Mouse (Mus musculus): ENCODE data around the gene Olfr461. TPM values are rescaled to one million over a fixed set of nuclear protein-coding genes. Genes with fewer than 3 reads are reported as not detected.

Olfr461 gene
- polyA plus RNA-seq, 1 experiment, result not detected

DNA sequence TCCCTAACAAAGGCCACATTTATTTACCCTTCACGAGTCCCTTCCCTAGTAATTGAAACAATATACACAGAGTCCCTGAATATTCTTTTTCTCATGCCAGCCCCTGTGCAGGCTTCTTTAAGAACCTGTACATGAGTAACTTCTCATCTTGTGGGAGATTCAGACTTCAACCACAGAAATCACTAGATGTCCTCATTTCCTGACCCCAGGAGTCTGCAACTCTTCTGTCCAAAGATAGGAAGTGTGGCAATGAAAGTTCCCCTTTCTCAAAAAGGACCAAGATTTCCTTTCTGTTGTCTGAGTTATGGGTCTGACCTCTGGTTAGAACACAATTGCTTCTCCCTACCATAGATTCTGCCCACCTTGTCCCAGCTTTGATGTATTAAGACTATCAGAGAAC lies 21.5 kb upstream of the Olfr461 start:
- no peaks in the 10 kb centered on the region for H3K27me3 ChIP-seq (ENCODE audit: control insufficient read depth, insufficient read depth, insufficient read length)
- no peaks in the 10 kb centered on the region for H3K79me2 ChIP-seq (ENCODE audit: control insufficient read depth, insufficient read depth)
- H3K79me3 ChIP-seq (ENCODE audit: low read depth), result no peaks in the 10 kb centered on the region
- TF ChIP-seq USF1 (IDR thresholded peaks at IDR 0.05; ENCODE audit: low read depth) (no peak), FOSL1 (IDR thresholded peaks at IDR 0.05; ENCODE audit: insufficient read depth, low read length, poor library complexity, severe bottlenecking) (no peak), MAX (IDR thresholded peaks at IDR 0.05) (no peak), CEBPB (IDR thresholded peaks at IDR 0.05; ENCODE audit: low read depth) (no peak), MYOG (IDR thresholded peaks at IDR 0.05; ENCODE audit: control insufficient read depth, extremely low read depth, insufficient read length) (no peak), CTCF (IDR thresholded peaks at IDR 0.05; ENCODE audit: control insufficient read depth, insufficient read depth, insufficient read length) (no peak), MYOD1 (IDR thresholded peaks at IDR 0.05; ENCODE audit: control insufficient read depth, insufficient read length, low read depth) (no peak)
- H3ac ChIP-seq (ENCODE audit: control insufficient read depth, insufficient read length, low read depth), result no peak overlapping the region
- no peak overlapping the region for H3K4me3 ChIP-seq (ENCODE audit: insufficient read depth, poor library complexity, severe bottlenecking)
- no peaks in the 10 kb centered on the region for H3K36me3 ChIP-seq (ENCODE audit: control insufficient read depth, insufficient read depth)

DNA sequence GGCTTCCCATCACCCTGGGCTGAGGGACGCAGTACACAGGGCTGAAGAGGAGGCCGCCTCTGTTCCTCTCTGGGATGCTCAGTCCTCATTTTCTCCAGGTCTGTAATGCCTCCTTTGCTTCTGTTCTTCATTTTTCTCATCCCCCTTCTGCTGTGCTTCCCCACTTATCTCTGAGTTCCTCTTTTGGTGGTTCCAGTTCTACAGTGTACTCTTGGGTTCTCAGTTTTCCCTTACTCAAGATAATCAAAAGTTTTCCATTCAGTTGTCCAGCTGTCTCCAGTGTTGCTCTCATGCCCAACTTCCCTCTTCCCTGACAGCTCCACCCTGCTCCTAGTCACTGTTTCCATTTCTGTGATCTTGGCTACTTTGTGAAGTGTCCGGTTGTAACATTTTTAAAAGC lies 18.8 kb upstream of the Olfr461 start:
- H3K27me3 ChIP-seq (ENCODE audit: control insufficient read depth, insufficient read depth, insufficient read length), result no peaks in the 10 kb centered on the region
- no peaks in the 10 kb centered on the region for H3K79me2 ChIP-seq (ENCODE audit: control insufficient read depth, insufficient read depth)
- TF ChIP-seq USF1 (IDR thresholded peaks at IDR 0.05; ENCODE audit: low read depth), result no peak
- TF ChIP-seq CTCF (IDR thresholded peaks at IDR 0.05; ENCODE audit: control insufficient read depth, insufficient read depth, insufficient read length), result no peak
- no peak for TF ChIP-seq MYOD1 (IDR thresholded peaks at IDR 0.05; ENCODE audit: control insufficient read depth, insufficient read length, low read depth)
- TF ChIP-seq MAX (IDR thresholded peaks at IDR 0.05), result no peak
- no peak for TF ChIP-seq MYOG (IDR thresholded peaks at IDR 0.05; ENCODE audit: control insufficient read depth, extremely low read depth, insufficient read length)
- TF ChIP-seq FOSL1 (IDR thresholded peaks at IDR 0.05; ENCODE audit: insufficient read depth, low read length, poor library complexity, severe bottlenecking), result no peak
- TF ChIP-seq CEBPB (IDR thresholded peaks at IDR 0.05; ENCODE audit: low read depth), result no peak
- no peak overlapping the region for H3K4me3 ChIP-seq (ENCODE audit: insufficient read depth, poor library complexity, severe bottlenecking)
- H3K79me3 ChIP-seq (ENCODE audit: low read depth), result no peaks in the 10 kb centered on the region
- H3ac ChIP-seq (ENCODE audit: control insufficient read depth, insufficient read length, low read depth), result no peak overlapping the region
- H3K36me3 ChIP-seq (ENCODE audit: control insufficient read depth, insufficient read depth), result no peaks in the 10 kb centered on the region

DNA sequence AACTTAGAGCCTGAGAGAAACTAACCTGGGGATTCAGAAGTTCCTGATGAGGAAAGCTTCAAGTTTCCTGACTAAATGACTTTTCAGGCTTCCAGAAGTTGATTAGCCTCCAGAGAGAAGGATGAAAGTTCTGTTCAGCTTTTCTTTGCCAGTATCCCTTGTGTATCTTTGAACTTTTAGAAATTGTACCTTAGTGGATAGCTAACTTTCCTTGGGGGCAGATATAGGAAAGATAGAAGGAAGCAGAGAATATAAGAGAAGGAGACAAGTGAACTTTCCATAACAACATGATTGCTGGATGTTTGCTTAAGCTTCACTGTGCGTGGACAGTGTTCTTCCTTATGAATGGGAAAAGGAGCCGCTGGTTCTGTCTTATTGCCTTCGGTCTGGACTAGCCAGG lies 14.3 kb upstream of the Olfr461 start, which contains the start of gene Olfr460:
Gene Olfr460, plus strand, starts transcription at position 301 of the 400 bp plus-strand sequence.
- Histone ChIP-seq H3K36me3 (ENCODE audit: control insufficient read depth, insufficient read depth) (no peaks in the 10 kb centered on the region), H3K4me3 (ENCODE audit: insufficient read depth, poor library complexity, severe bottlenecking) (no peak within 1 kb of the TSS), H3K79me2 (ENCODE audit: control insufficient read depth, insufficient read depth) (no peaks in the 10 kb centered on the region), H3ac (ENCODE audit: control insufficient read depth, insufficient read length, low read depth) (no peak within 1 kb of the TSS), H3K79me3 (ENCODE audit: low read depth) (no peaks in the 10 kb centered on the region), H3K27me3 (ENCODE audit: control insufficient read depth, insufficient read depth, insufficient read length) (no peaks in the 10 kb centered on the region)
- no peak for TF ChIP-seq CEBPB (IDR thresholded peaks at IDR 0.05; ENCODE audit: low read depth)

DNA sequence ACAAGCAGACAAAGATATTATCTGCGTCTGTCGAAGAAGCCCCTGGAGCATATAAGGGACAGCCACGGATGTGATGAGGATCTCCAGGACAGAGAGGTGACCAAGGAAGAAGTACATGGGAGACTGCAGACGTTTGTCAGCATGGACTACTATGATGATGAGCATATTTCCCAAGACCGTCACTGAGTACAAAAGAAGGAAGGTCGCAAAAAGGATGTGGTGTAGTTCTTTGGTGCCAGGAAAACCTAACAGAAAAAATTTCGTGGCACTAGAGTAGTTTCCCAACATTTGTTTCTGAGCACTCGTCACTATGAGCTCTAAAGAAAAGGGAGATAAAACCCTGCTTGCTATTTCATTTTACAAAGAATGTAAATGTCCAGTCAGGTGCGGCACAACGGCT lies 10.2 kb downstream of the Olfr461 start:
- Histone ChIP-seq H3K79me3 (ENCODE audit: low read depth) (no peaks in the 10 kb centered on the region), H3K79me2 (ENCODE audit: control insufficient read depth, insufficient read depth) (no peaks in the 10 kb centered on the region), H3ac (ENCODE audit: control insufficient read depth, insufficient read length, low read depth) (no peak overlapping the region), H3K36me3 (ENCODE audit: control insufficient read depth, insufficient read depth) (no peaks in the 10 kb centered on the region), H3K27me3 (ENCODE audit: control insufficient read depth, insufficient read depth, insufficient read length) (no peaks in the 10 kb centered on the region), H3K4me3 (ENCODE audit: insufficient read depth, poor library complexity, severe bottlenecking) (no peak overlapping the region)
- TF ChIP-seq CEBPB (IDR thresholded peaks at IDR 0.05; ENCODE audit: low read depth) (no peak), MAX (IDR thresholded peaks at IDR 0.05) (no peak), FOSL1 (IDR thresholded peaks at IDR 0.05; ENCODE audit: insufficient read depth, low read length, poor library complexity, severe bottlenecking) (no peak), USF1 (IDR thresholded peaks at IDR 0.05; ENCODE audit: low read depth) (no peak), CTCF (IDR thresholded peaks at IDR 0.05; ENCODE audit: control insufficient read depth, insufficient read depth, insufficient read length) (no peak), MYOG (IDR thresholded peaks at IDR 0.05; ENCODE audit: control insufficient read depth, extremely low read depth, insufficient read length) (no peak)

DNA sequence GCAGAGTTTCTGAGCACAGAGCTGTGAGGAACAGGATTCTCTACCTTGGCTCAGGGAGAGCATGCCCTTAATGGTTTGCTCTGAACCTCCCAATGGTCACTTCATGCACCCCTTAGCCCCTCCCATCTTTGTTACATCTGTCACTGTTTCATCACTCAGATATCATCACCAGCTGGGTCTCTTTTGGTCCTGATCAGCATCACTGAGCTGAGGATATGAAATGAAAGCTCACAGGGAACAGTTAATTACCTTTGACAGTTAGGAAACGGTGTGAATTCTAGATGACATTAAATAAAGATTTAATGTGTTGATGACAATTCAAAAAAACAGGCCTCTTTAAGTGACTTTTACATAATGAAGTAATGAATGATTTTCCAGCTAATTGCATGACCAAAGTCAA lies 35.4 kb downstream of the Olfr461 start, which contains the start of gene Prss37:
Gene Prss37, minus strand, starts transcription at position 101 of the 400 bp plus-strand sequence.
- Histone ChIP-seq H3K4me3 (ENCODE audit: insufficient read depth, poor library complexity, severe bottlenecking) (no peak within 1 kb of the TSS), H3K36me3 (ENCODE audit: control insufficient read depth, insufficient read depth) (no peaks in the 10 kb centered on the region), H3K79me2 (ENCODE audit: control insufficient read depth, insufficient read depth) (no peaks in the 10 kb centered on the region), H3K79me3 (ENCODE audit: low read depth) (no peaks in the 10 kb centered on the region), H3ac (ENCODE audit: control insufficient read depth, insufficient read length, low read depth) (no peak within 1 kb of the TSS), H3K27me3 (ENCODE audit: control insufficient read depth, insufficient read depth, insufficient read length) (no peaks in the 10 kb centered on the region)
- TF ChIP-seq CEBPB (IDR thresholded peaks at IDR 0.05; ENCODE audit: low read depth) (no peak), MAX (IDR thresholded peaks at IDR 0.05) (no peak), MYOG (IDR thresholded peaks at IDR 0.05; ENCODE audit: control insufficient read depth, extremely low read depth, insufficient read length) (no peak), USF1 (IDR thresholded peaks at IDR 0.05; ENCODE audit: low read depth) (no peak), MYOD1 (IDR thresholded peaks at IDR 0.05; ENCODE audit: control insufficient read depth, insufficient read length, low read depth) (no peak), CTCF (IDR thresholded peaks at IDR 0.05; ENCODE audit: control insufficient read depth, insufficient read depth, insufficient read length) (no peak), FOSL1 (IDR thresholded peaks at IDR 0.05; ENCODE audit: insufficient read depth, low read length, poor library complexity, severe bottlenecking) (no peak)

DNA sequence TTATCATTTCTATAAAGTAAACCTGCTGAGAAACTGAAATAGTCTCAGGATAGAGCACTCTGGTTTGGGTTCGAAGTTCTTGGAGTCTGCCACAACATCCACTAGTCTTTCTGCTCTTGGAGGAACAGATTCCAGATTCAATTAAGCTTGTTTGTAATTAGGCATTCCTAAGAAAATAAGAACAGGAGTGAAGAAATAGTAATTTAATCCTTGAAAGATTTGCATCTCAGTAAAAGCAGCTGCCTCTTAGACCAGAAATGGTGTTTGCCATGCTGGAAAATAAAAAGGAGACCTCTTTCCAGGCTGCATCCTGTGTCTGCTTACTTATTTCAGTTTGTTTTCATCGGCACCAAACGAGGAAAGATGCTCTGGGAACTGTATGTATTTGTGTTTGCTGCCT lies 61.6 kb downstream of the Olfr461 start, which contains the start of gene Tas2r108:
Gene Tas2r108, plus strand, starts transcription at position 301 of the 400 bp plus-strand sequence.
- H3K27me3 ChIP-seq (ENCODE audit: control insufficient read depth, insufficient read depth, insufficient read length), result no peaks in the 10 kb centered on the region
- TF ChIP-seq MAX (IDR thresholded peaks at IDR 0.05) (no peak), MYOD1 (IDR thresholded peaks at IDR 0.05; ENCODE audit: control insufficient read depth, insufficient read length, low read depth) (no peak), USF1 (IDR thresholded peaks at IDR 0.05; ENCODE audit: low read depth) (no peak), FOSL1 (IDR thresholded peaks at IDR 0.05; ENCODE audit: insufficient read depth, low read length, poor library complexity, severe bottlenecking) (no peak), CTCF (IDR thresholded peaks at IDR 0.05; ENCODE audit: control insufficient read depth, insufficient read depth, insufficient read length) (no peak), MYOG (IDR thresholded peaks at IDR 0.05; ENCODE audit: control insufficient read depth, extremely low read depth, insufficient read length) (no peak), CEBPB (IDR thresholded peaks at IDR 0.05; ENCODE audit: low read depth) (no peak)
- H3K79me2 ChIP-seq (ENCODE audit: control insufficient read depth, insufficient read depth), result no peaks in the 10 kb centered on the region
- H3K4me3 ChIP-seq (ENCODE audit: insufficient read depth, poor library complexity, severe bottlenecking), result no peak within 1 kb of the TSS
- H3ac ChIP-seq (ENCODE audit: control insufficient read depth, insufficient read length, low read depth), result no peak within 1 kb of the TSS
- H3K36me3 ChIP-seq (ENCODE audit: control insufficient read depth, insufficient read depth), result no peaks in the 10 kb centered on the region
- no peaks in the 10 kb centered on the region for H3K79me3 ChIP-seq (ENCODE audit: low read depth)

Other genes with a start within 250 kb of the Olfr461 start
- 11.0 TPM for gene Agk, start 229.9 kb downstream of the Olfr461 start, polyA plus RNA-seq (2012; fragmentation: generic; extraction: Trizol)
- gene E330009J07Rik, start 118.9 kb downstream of the Olfr461 start, polyA plus RNA-seq (2012; fragmentation: generic; extraction: Trizol), result 0.82 TPM
- not detected for gene Wee2, start 116.0 kb downstream of the Olfr461 start, polyA plus RNA-seq (2012; fragmentation: generic; extraction: Trizol)
- gene Ssbp1, start 83.7 kb downstream of the Olfr461 start, polyA plus RNA-seq (2012; fragmentation: generic; extraction: Trizol), result 40.5 TPM
- not detected for gene Tas2r137, start 63.8 kb downstream of the Olfr461 start, polyA plus RNA-seq (2012; fragmentation: generic; extraction: Trizol)
- gene Tas2r108, start 61.5 kb downstream of the Olfr461 start, polyA plus RNA-seq (2012; fragmentation: generic; extraction: Trizol), result not detected
- gene Prss37, start 35.5 kb downstream of the Olfr461 start, polyA plus RNA-seq (2012; fragmentation: generic; extraction: Trizol), result not detected
- not detected for gene Olfr460, start 14.4 kb upstream of the Olfr461 start, polyA plus RNA-seq (2012; fragmentation: generic; extraction: Trizol)
- not detected for gene Clec5a, start 30.8 kb upstream of the Olfr461 start, polyA plus RNA-seq (2012; fragmentation: generic; extraction: Trizol)
- gene Tas2r138, start 58.3 kb upstream of the Olfr461 start, polyA plus RNA-seq (2012; fragmentation: generic; extraction: Trizol), result not detected
- 0.54 TPM for gene Mgam, start 73.8 kb upstream of the Olfr461 start, polyA plus RNA-seq (2012; fragmentation: generic; extraction: Trizol)

Measured in C2C12 (cell line).